Comparison of ENCODE assay signal across 25 mouse cellular contexts in genomic region chr5:29137481-29137880, GRCm38 (mm10). TPM values are rescaled to one million over a fixed set of nuclear protein-coding genes. Genes with fewer than 3 reads are reported as not detected.
DNase-seq lines count a peak whose midpoint lies in the region; ATAC-seq lines count a peak whose summit lies in the region.
"Had no signal": no experiment of that assay in that cellular context is flagged by ENCODE, and none has a peak within 500 bp of the region (broad histone marks: within the 10 kb centered on the region; RNA-seq: fewer than 3 reads in every experiment).

No protein-coding gene starts in this region.

- no peak for ATAC-seq in erythroblast, adult 5-6 weeks (replicated peaks; ENCODE audit: low FRiP score, poor library complexity, severe bottlenecking)
- ATAC-seq: forebrain, embryonic 13.5 days; forebrain, embryonic 16.5 days; hindbrain, postnatal 0 days; inflammation-experienced regulatory T-cells, adult 6 months; intestine, postnatal 0 days had no signal

- peak; percentile 13 for DNase-seq in 416B (ENCODE audit: low read depth)
- DNase-seq in adrenal gland, adult 2 months = peak; percentile 67
- peak; percentile 56 for DNase-seq in adrenal gland, postnatal 14 days
- DNase-seq in brain, adult 2 months (ENCODE audit: low read depth, low spot score) = peak; percentile 6
- no peak for DNase-seq in spleen, postnatal 36 days (ENCODE audit: low spot score in 2 of 2)
- DNase-seq in natural killer cell, adult 2 months (ENCODE audit: low spot score in 2 of 2) = no peak
- DNase-seq: B cell, adult 2 months; cerebellum, adult 11 months; cerebellum, adult 2 months; cerebellum, postnatal 10 days; cerebellum, postnatal 36 days; embryo, embryonic 11 days; gastrocnemius, postnatal 10 days; gastrocnemius, postnatal 36 days; heart, adult 11 months; heart, postnatal 10 days; heart, postnatal 36 days; kidney, adult 8-10 months had no signal

RNA-seq across cellular contexts. Expression of gene Rnf32, which starts 58.3 kb away (rescaled TPM):
- total RNA-seq in adrenal gland, adult 2 months (2021) = 1 to 10 TPM; 4.7 to 5.4 TPM
- polyA plus RNA-seq in adrenal gland, adult 2 months (2012; rRNA removed) = 1.6 and 2.2 TPM in 2 replicates
- 3.9 and 5.2 TPM in 2 replicates for total RNA-seq in adrenal gland, postnatal 14 days (2021)
- total RNA-seq in erythroblast, adult 5-6 weeks (2015; ENCODE audit: low replicate concordance) = not detected in 2 replicates
- total RNA-seq in erythroblast, adult 5-6 weeks (2017; ENCODE audit: low replicate concordance) = not detected in 2 replicates
- total RNA-seq: CH12.LX had no signal

Comparison
In these comparisons a context has a peak if more than half of its experiments do, and no peak if none do; other contexts are left out.
1. DNase-seq: peak in 416B (single experiment), adrenal gland, adult 2 months (single experiment), adrenal gland, postnatal 14 days (single experiment) and brain, adult 2 months (single experiment); none in spleen, postnatal 36 days (0 of 2) and natural killer cell, adult 2 months (0 of 2).